Comparison of ENCODE assay signal across 18 mouse cellular contexts in genomic region chrX:163253048-163253447, GRCm38 (mm10).
DNase-seq lines count a peak whose midpoint lies in the region; TF ChIP-seq lines count a peak whose summit lies in the region.
"Had no signal": no experiment of that assay in that cellular context is flagged by ENCODE, and none has a peak within 500 bp of the region (broad histone marks: within the 10 kb centered on the region; RNA-seq: fewer than 3 reads in every experiment).

No protein-coding gene starts in this region.

- 0 out of 4 replicates have a peak, but pooled peaks cover 0 to 2% of the 10 kb centered on the region in 2 experiments for H3K4me1 ChIP-seq in ES-E14 (ENCODE audit: control insufficient read depth in 2 of 2, insufficient read depth in 2 of 2, low read length in 2 of 2, poor library complexity in 1 of 2)
- H3K4me1 ChIP-seq in embryonic facial prominence, embryonic 10.5 days = no peaks in the 10 kb centered on the region
- H3K4me1 ChIP-seq: embryonic facial prominence, embryonic 13.5 days; embryonic facial prominence, embryonic 15.5 days; forebrain, embryonic 10.5 days; forebrain, embryonic 12.5 days had no signal

- TF ChIP-seq CTCF in gastrocnemius, adult 2 months (IDR thresholded peaks at IDR 0.05) = no peak

- H3K36me3 ChIP-seq in ES-E14 (ENCODE audit: control insufficient read depth, insufficient read depth, low read length, poor library complexity, severe bottlenecking) = no peaks in the 10 kb centered on the region
- H3K36me3 ChIP-seq in embryonic facial prominence, embryonic 10.5 days (replicated peaks) = no peaks in the 10 kb centered on the region
- H3K36me3 ChIP-seq: embryonic facial prominence, embryonic 13.5 days; embryonic facial prominence, embryonic 15.5 days; forebrain, embryonic 10.5 days; forebrain, embryonic 12.5 days had no signal

- intact Hi-C loops in gastrocnemius, adult 2 months (cut with DNase I) = no loop called here

- DNase-seq in ES-E14 (ENCODE audit: low read depth, low spot score) (peak; percentile 48), WW6 (ENCODE audit: low read depth, low spot score) (peak; percentile 11)
- no peak for DNase-seq in layer of hippocampus, postnatal 36 days
- no peak for DNase-seq in embryonic facial prominence, embryonic 10.5 days (ENCODE audit: low spot score)
- no peak for DNase-seq in gastrocnemius, adult 2 months
- DNase-seq: adrenal gland, adult 8-10 months; adrenal gland, postnatal 14 days; adrenal gland, postnatal 36 days; cerebellum, adult 11-12 months; cerebellum, adult 2 months; cerebellum, adult 9-10 months; cerebellum, postnatal 10 days; cerebellum, postnatal 25 days had no signal

- WGBS in embryonic facial prominence, embryonic 10.5 days = 19% methylated on average over 2 of the region's 2 CpGs

- H3K27ac ChIP-seq in ES-E14 (ENCODE audit: insufficient read depth, low read depth, low read length, poor library complexity, severe bottlenecking) = no peak overlapping the region; the same call in 1 of the 2 replicates
- no peak overlapping the region for H3K27ac ChIP-seq in embryonic facial prominence, embryonic 10.5 days (replicated peaks)
- H3K27ac ChIP-seq in gastrocnemius, adult 2 months = no peak overlapping the region
- H3K27ac ChIP-seq: embryonic facial prominence, embryonic 13.5 days; embryonic facial prominence, embryonic 15.5 days; forebrain, embryonic 10.5 days; forebrain, embryonic 12.5 days had no signal

- H3K4me3 ChIP-seq in ES-E14 (ENCODE audit: insufficient read depth in 1 of 2, low read depth in 1 of 2, low read length in 2 of 2, poor library complexity in 1 of 2, severe bottlenecking in 1 of 2) = no peak overlapping the region
- H3K4me3 ChIP-seq in embryonic facial prominence, embryonic 10.5 days = no peak overlapping the region
- no peak overlapping the region for H3K4me3 ChIP-seq in gastrocnemius, adult 2 months
- H3K4me3 ChIP-seq: embryonic facial prominence, embryonic 13.5 days; embryonic facial prominence, embryonic 15.5 days; erythroblast, embryonic 14.5 days; forebrain, embryonic 10.5 days; forebrain, embryonic 12.5 days had no signal

- H3K9ac ChIP-seq in ES-E14 (ENCODE audit: insufficient read depth, low read depth, low read length, poor library complexity, severe bottlenecking) = no peak overlapping the region
- H3K9ac ChIP-seq: embryonic facial prominence, embryonic 13.5 days; embryonic facial prominence, embryonic 15.5 days; forebrain, embryonic 12.5 days had no signal

- H3K27me3 ChIP-seq in embryonic facial prominence, embryonic 10.5 days (replicated peaks; ENCODE audit: low read depth, poor library complexity, severe bottlenecking) = peaks cover 47% of the 10 kb centered on the region

- H3K9me3 ChIP-seq in ES-E14 (ENCODE audit: control insufficient read depth, insufficient read depth, low read depth, low read length) = no peaks in the 10 kb centered on the region
- H3K9me3 ChIP-seq in embryonic facial prominence, embryonic 10.5 days = no peaks in the 10 kb centered on the region
- H3K9me3 ChIP-seq: embryonic facial prominence, embryonic 13.5 days; embryonic facial prominence, embryonic 15.5 days; forebrain, embryonic 10.5 days; forebrain, embryonic 12.5 days had no signal

- in situ Hi-C loops in ES-E14 (cut with MboI; ENCODE audit: low sequenced_read_pairs in 2 of 2, unreplicated experiment in 2 of 2) = no loop called here

TF ChIP-seq in ES-E14, 5 proteins besides CTCF, POLR2A, EP300 and RAD21:
- TF ChIP-seq ZC3H11A (IDR thresholded peaks at IDR 0.05; ENCODE audit: borderline replicate concordance, low read depth, low read length) (no peak), CHD2 (IDR thresholded peaks at IDR 0.05; ENCODE audit: low read depth, low read length) (0 out of 2 replicates have a peak, but pooled peaks have one; percentile 21)
TF ChIP-seq in ES-E14: peak in this region for 1.

Comparison
In these comparisons a context has a peak if more than half of its experiments do, and no peak if none do; other contexts are left out.
1. DNase-seq: peak in ES-E14 (single experiment) and WW6 (single experiment); none in layer of hippocampus, postnatal 36 days (0 of 2), embryonic facial prominence, embryonic 10.5 days (single experiment) and gastrocnemius, adult 2 months (single experiment).